Mouse (Mus musculus) spleen, adult 2 months (tissue): ENCODE results near the gene Ttc39d.

ENCODE experiments used
- CTCF ChIP-seq: fragments of 200-500 bp; IDR thresholded peaks from 2 replicates; pipeline ENCODE4 v1.5.1; 2011; ENCODE audit warnings: mild to moderate bottlenecking, inconsistent platforms; ENCODE audit not compliant: insufficient read depth, insufficient read length, insufficient replicate concordance; ENCODE audit errors: extremely low read depth
- POLR2A ChIP-seq: fragments of 200-500 bp; IDR thresholded peaks from 2 replicates; pipeline ENCODE4 v1.6.1; 2011; ENCODE audit warnings: low read depth, low read length, inconsistent platforms

- TF ChIP-seq POLR2A (no peak), CTCF (no peak)
Observed at GRCm38 (mm10) chr17:80255208-80255607, 47.9 kb downstream of the Ttc39d start.
